In genomic region chr2:32881723-32882122, GRCm38 (mm10) we compare ENCODE assay signal across 7 mouse cellular contexts. TPM values are rescaled to one million over a fixed set of nuclear protein-coding genes. Genes with fewer than 3 reads are reported as not detected.
DNase-seq lines count a peak whose midpoint lies in the region; ATAC-seq and TF ChIP-seq lines count a peak whose summit lies in the region.

No protein-coding gene starts in this region.

- no peaks in the 10 kb centered on the region for H3K36me3 ChIP-seq in testis, adult 2 months (ENCODE audit: control insufficient read depth, insufficient read depth, low read length)

- H3K27ac ChIP-seq in embryonic fibroblast, embryonic 13.5 days (ENCODE audit: insufficient read depth, low read length), result peak overlapping the region; percentile 96
- H3K27ac ChIP-seq in testis, adult 2 months (ENCODE audit: control insufficient read depth, insufficient read depth, low read depth, low read length), result peak overlapping the region; percentile 18; the same call in 1 of the 2 replicates

- no peaks in the 10 kb centered on the region for H3K27me3 ChIP-seq in testis, adult 2 months (ENCODE audit: control insufficient read depth, insufficient read depth, low read length)

- TF ChIP-seq CTCF in embryonic fibroblast, embryonic 13.5 days (IDR thresholded peaks at IDR 0.05; ENCODE audit: borderline replicate concordance, insufficient read depth, low read length), result no peak
- no peak for TF ChIP-seq CTCF in testis, adult 2 months (IDR thresholded peaks at IDR 0.05; ENCODE audit: control insufficient read depth, insufficient read depth, insufficient replicate concordance, low read depth, low read length)

- H3K4me3 ChIP-seq in embryonic fibroblast, embryonic 13.5 days (ENCODE audit: insufficient read depth, low read length), result no peak overlapping the region
- no peak overlapping the region for H3K4me3 ChIP-seq in testis, adult 2 months (ENCODE audit: control insufficient read depth, low read depth, low read length)

- TF ChIP-seq POLR2A in embryonic fibroblast, embryonic 13.5 days (IDR thresholded peaks at IDR 0.05; ENCODE audit: low read depth, low read length), result no peak
- TF ChIP-seq POLR2A in testis, adult 2 months (IDR thresholded peaks at IDR 0.05; ENCODE audit: control insufficient read depth, low read depth, low read length), result no peak

- ATAC-seq in megakaryocyte, adult 5-6 weeks (ENCODE audit: poor library complexity, severe bottlenecking), result peak; percentile 53

- peaks cover 31% of the 10 kb centered on the region for H3K4me1 ChIP-seq in embryonic fibroblast, embryonic 13.5 days (ENCODE audit: control insufficient read depth, insufficient read depth, low read length)
- peaks cover 11% of the 10 kb centered on the region for H3K4me1 ChIP-seq in testis, adult 2 months (ENCODE audit: control insufficient read depth, insufficient read depth, low read length)

- DNase-seq in CD4-positive helper T cell, adult 2 months (ENCODE audit: low read depth, low spot score), result peak; percentile 60
- DNase-seq in NIH3T3 (ENCODE audit: low read depth), result peak; percentile 87
- peak; percentile 84 to 86 for DNase-seq in heart, postnatal 36 days
- peak; percentile 88 to 93 for DNase-seq in kidney, postnatal 4 days

- intact Hi-C loops in heart, postnatal 36 days (cut with DNase I), result no loop called here

RNA-seq across cellular contexts. Expression of gene Fam129b, which starts 5.8 kb away (rescaled TPM):
- polyA plus RNA-seq in embryonic fibroblast, embryonic 13.5 days (2011; ENCODE audit: insufficient read length, low read depth, missing spikeins), result 142 and 223 TPM in 2 replicates
- 10 to 100 TPM; 22.5 to 26.9 TPM for total RNA-seq in heart, postnatal 36 days (2021)
- total RNA-seq in megakaryocyte, adult 5-6 weeks (2015), result 18.4 and 20.9 TPM in 2 replicates
- 38.3 and 40.7 TPM in 2 replicates for total RNA-seq in megakaryocyte, adult 5-6 weeks (2017)
- polyA plus RNA-seq in testis, adult 2 months (2012; rRNA removed), result 2.0 and 3.1 TPM in 2 replicates

RNA-seq across cellular contexts. Expression of gene Stxbp1, which starts 34.7 kb away (rescaled TPM):
- 33.3 and 41.4 TPM in 2 replicates for polyA plus RNA-seq in embryonic fibroblast, embryonic 13.5 days (2011; ENCODE audit: insufficient read length, low read depth, missing spikeins)
- total RNA-seq in heart, postnatal 36 days (2021), result 10 to 100 TPM; 10.1 to 14.3 TPM
- total RNA-seq in megakaryocyte, adult 5-6 weeks (2015), result 0.09 and 0.30 TPM in 2 replicates
- total RNA-seq in megakaryocyte, adult 5-6 weeks (2017), result 0.48 and 1.3 TPM in 2 replicates
- 12.9 and 15.2 TPM in 2 replicates for polyA plus RNA-seq in testis, adult 2 months (2012; rRNA removed)

Comparison
In these comparisons a context has a peak if more than half of its experiments do, and no peak if none do; other contexts are left out.
1. RNA of gene Stxbp1, which starts 34.7 kb away (total RNA-seq): 10.1 to 14.3 TPM in heart, postnatal 36 days; 0.09 to 1.3 TPM in megakaryocyte, adult 5-6 weeks; every median in the first group is over 4 times any median in the second.
2. Peak in every context shown above with its lines, with median percentiles within 50 percentile points of each other: DNase-seq.